Mouse (Mus musculus) layer of hippocampus, postnatal 25 days (tissue): ENCODE measurements around the gene Calml3. TPM values are rescaled to one million over a fixed set of nuclear protein-coding genes. Genes with fewer than 3 reads are reported as not detected.

Experiments
- DNase-seq, 2 experiments: peaks; one replicate each; pipeline ENCODE4 v3.0.0; 2022; ENCODE audit warnings: mixed read lengths in 2 of 2, low spot score in 1 of 2; ENCODE audit errors: extremely low spot score in 1 of 2
- total RNA-seq, 2 experiments: library from RNA; stranded (reverse); gene quantifications; 2 replicates each; pipeline ENCODE4 v1.2.3; 2021

The Calml3 gene
- total RNA-seq, 2 experiments from 2014 or later = not detected

GRCm38 (mm10) chr13:3783621-3784020 lies 20.5 kb downstream of the Calml3 start:
- no peak for DNase-seq

DNA sequence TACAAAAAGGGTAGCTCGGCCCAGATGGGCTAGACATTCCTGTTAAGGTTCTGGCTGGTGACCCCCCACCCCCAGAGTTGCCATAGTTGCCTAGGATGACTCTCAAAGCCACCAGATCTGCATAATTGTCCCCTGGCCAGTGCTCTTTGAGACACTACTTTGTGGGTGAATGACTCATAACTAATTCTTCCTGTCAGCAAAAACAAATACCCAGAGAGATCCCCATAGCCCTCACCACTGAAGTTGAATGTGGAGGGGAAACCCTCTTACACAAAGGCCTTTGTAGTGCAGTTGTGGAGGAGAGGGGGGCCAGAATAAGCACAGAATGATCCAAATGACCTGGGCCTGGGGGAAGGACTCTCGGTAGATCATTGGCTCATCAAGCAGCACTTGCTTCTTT lies 21.6 kb downstream of the Calml3 start:
- no peak for DNase-seq

GRCm38 (mm10) chr13:3779575-3780226 lies 24.4 kb downstream of the Calml3 start:
- DNase-seq = no peak

DNA sequence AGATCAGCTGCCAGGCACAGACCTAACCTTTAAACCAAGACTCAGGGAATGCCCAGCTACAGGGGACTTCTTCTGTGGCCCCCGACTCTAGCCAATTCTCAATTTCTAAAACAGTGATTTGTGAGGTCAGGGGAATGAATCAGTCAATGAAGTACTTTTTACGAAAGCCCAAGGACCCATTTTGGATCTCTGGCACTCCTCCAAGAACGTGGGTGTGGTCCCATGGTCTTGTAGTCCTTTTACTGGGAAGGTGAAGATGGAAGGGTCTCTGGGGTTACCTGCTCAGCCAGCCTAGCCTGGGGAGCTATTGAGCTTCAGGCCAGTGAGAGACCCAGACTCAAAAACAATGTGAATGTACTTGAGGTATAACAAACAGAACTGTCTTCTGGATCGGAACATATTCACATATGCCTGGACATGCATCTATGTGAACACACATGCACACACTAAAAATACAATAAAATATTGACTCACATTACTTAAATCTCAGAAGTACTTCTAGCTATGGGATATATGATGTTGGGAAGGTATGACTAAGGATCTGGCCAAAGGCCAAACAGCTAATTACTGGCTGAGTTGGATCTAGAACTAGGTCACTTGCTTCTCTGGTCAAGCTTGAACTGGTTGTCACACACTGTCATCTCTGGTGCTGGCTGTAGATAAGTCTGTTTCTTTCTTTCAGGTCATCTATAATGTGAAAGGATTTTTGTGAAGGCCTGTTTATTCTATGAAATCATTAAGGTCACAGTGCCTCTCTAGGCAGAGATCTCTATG lies 25.3 kb downstream of the Calml3 start:
- DNase-seq = no peak

DNA sequence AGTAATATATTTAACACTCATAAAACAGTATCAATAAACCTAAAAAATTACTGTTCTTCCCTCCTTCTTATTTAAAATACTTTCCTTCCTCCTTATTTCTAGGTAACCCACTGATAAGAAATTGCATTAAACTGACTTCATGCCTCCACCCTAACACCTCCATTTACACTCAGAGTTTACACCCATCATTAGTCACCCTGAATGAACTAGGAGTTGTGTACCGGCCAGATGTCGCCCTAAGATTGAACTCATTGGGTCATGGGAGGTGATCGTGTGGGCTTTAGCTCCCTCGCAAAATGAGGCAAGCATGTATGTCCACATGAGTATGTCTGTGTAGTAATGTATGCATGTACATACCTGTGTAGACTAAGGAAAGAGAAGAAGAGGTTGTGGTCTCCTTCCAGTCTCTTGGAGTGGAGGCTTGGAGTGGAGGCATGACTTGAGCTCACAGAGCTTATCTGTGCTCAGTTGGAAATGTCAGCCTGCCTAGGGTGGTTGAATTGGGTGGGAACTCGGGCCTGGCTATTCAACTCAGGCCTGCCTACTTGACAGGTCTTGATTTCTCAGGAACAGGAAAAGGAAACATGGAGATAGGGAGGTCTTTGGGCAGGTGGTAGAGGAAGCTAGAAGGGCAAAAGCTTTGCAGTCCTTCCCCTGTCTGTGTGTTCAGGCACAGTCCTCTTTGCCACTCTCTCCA lies 26.8 kb downstream of the Calml3 start:
- DNase-seq = no peak

- DNase-seq = peak; percentile 27 to 29
These were observed 27.7 kb downstream of the Calml3 start for GRCm38 (mm10) chr13:3776446-3776845.

DNA sequence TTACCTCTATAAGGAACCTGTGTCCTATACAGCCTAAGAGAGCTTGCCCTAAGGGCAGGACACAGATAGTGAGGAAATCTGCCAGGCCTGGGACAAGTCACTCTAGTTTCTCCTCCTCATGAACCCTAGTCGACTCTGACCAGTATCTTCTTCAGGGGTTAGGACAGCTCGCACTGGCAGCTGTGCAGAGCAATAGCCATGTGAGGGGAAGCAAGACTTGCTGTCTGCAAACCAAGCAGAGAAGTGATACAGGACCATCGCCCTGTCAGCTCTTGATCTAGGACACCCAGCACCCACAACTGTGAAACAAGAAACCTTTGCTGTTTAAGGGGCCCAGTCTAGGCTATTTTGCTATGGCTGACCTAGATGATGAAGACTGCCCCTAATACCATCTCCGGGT lies 29.1 kb downstream of the Calml3 start:
- DNase-seq = no peak

DNA sequence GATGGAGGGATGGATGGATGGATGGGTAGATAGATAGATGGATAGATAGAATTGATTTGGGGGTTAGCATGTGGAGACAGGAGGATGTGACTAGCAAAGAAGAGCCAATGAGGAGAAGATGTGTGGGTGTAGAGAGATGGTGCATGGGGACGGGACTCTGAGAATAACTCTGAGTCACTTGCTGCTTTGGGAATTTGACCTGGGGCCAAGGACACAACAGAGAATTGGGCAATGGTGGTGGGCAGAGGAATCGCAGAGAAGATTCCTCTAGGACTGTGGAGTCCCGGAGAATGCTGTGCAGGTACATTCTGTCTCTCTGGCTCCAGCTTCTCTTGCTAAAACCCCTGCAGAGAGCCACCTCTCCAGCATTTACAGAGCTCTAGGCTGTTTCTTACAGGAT lies 29.8 kb downstream of the Calml3 start:
- no peak for DNase-seq

GRCm38 (mm10) chr13:3773149-3773688 lies 30.9 kb downstream of the Calml3 start:
- no peak for DNase-seq

GRCm38 (mm10) chr13:3771221-3771620 lies 32.9 kb downstream of the Calml3 start:
- DNase-seq = no peak

DNA sequence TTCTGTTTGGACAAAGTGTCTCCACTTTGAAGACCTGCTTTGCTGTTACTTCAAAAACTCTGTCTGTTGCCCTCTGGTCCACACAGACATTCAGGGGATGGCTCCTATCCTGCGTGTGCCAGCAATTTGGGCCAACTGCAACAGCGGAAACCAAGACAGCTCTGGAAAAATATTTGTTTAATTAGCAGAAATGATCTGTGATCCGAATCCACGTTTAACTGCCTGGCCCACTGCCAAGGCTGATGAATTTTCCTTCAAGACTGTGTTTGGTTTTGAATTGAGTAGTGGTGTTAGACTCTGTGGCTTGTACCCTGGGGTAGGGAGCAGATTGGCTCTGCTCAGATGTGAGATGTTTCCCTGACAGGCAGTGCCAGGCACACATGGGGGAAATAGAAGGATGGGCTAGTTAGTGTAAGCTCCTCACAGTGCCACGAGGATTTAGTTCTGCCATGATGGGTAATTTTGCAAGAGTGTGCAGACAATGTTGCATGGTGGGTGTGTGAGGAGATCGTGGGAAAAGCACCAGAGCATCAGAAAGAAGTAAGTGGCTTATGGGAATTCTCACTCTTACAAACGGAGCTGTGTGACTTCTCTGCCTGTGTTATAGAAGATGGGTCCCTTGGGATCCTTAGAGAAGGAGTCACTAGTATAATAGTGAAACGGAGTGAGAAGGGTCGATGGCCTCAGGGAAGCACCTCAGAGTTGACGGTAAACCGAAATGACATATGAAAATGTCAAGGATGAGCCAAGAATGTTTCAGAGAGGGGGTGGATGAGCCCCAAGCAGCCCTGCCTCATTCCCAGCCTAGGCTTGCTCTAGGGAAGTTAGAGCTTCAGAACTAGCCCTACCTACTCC lies 33.7 kb downstream of the Calml3 start:
- DNase-seq = peak in 1 of 2 experiments; percentile 34

- DNase-seq = no peak
These were observed 34.6 kb downstream of the Calml3 start for GRCm38 (mm10) chr13:3769531-3769930.

DNA sequence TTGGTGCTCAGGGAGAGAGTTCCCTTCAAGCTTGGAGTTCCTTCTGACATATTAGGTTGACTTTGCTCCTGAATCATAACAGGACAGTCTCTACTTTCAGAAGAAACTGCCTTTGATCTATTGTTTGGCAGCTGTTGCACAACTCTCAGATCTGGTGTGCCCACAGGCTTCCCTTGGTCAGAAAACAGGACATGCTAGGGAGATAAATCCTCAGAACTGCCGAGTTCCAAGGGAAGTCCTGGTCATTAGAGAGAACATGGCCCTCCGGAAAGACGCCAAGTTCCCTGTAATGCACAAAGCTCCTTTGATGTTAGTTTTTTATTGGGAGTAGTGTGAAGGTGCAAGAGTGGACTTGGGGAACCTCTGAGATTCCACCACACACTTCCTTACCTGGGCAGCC lies 35.5 kb downstream of the Calml3 start:
- DNase-seq = no peak

DNA sequence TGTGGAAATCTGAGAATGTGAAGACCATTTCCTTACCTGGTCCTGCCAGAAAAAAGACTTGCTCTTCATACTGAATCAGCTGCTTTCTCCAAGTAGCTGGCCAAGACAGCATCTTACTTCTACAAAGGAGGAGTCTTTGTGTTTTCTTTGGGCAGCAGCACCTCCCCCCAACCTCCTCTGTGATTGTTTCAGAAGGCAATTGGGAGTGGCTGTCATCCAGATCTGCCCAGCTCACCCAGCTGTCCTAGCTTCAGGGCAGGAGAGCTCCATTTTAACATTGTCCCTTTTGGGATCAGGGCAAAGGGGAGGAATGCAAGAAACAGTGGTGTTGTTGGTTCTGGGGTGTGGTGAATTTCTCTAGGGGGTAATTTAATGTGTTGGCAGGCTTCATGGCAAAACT lies 37.0 kb downstream of the Calml3 start:
- no peak for DNase-seq

DNA sequence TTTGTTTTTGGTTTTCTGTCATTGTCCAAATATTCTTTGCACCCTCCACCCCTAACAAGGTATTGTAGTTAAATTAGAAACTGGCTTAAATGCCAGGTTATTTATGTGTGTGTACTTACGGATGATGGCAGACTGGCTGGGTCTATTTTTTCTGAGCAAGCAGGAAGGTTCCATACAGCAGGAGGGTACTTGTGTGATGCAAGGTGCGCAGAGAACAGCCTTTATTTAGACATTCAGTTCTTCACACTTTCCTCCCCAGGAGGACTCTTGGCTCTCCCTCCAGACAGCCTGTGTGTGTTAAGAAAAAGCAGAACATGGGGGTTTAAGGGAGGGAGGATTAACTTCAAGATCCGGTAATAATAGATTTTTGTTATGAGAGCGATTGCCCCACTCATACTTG lies 38.3 kb downstream of the Calml3 start:
- DNase-seq = no peak

- no peak for DNase-seq
These were observed 43.0 kb downstream of the Calml3 start for GRCm38 (mm10) chr13:3761131-3761530.

DNA sequence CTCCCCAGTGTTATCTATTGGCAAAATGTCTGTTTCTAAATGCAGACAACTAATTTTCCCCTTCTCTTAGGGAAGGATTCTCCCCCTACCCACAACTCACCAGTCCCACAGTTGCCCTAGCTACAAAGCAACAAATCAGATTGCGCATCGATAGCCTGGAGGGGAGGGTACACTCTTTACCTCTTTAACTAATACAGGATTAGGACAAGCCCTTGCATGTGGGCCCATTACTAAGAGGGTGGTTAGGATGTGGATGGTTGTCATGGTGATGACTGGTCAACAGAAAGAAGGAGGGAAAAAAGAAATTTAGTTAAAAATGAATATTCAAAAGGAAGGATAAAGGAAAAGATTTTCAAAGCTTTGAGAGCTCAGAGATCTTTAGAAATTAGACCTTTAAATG lies 45.8 kb downstream of the Calml3 start:
- DNase-seq = no peak

- no peak for DNase-seq
These were observed 50.8 kb downstream of the Calml3 start for GRCm38 (mm10) chr13:3753291-3753690.
